Mouse (Mus musculus): ENCODE measurements around the gene Cntfr. TPM values are rescaled to one million over a fixed set of nuclear protein-coding genes. Genes with fewer than 3 reads are reported as not detected.
A peak's percentile ranks its signal among the peaks of the same experiment; 100 is the strongest.

The Cntfr gene
- total RNA-seq, 2 experiments from 2014 or later, result 3.9 to 4.0 TPM

GRCm38 (mm10) chr4:41677006-41677629, 19.8 kb downstream of the Cntfr start:
- peak; percentile 66 for DNase-seq

GRCm38 (mm10) chr4:41676248-41677005, 20.5 kb downstream of the Cntfr start:
- DNase-seq, result no peak

GRCm38 (mm10) chr4:41673186-41673585, 23.7 kb downstream of the Cntfr start:
- no peak for DNase-seq

DNA sequence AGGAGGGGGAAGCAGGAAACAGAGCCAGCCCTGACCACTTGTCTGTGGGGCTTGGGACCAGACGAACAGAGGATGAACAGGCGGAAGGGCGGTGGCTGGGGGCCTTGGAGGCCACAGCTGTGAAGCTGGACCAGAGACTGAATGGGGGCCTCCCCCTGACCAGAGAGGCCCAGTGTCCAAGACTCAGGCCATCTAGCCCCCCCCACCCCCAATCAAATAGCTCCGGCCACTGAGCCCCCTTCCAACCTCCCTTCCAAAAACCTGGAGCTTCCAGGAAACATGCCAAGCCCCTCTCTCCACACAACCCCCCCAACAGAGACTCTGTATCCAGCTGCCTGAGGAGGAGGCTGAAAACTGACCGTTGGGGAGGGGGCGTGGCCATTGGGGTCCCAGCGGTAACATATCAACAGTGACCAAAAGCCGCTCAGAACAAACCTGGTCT, 24.3 kb downstream of the Cntfr start:
- no peak for DNase-seq

- no peak for DNase-seq
These were observed 24.9 kb downstream of the Cntfr start for GRCm38 (mm10) chr4:41671963-41672480.

DNA sequence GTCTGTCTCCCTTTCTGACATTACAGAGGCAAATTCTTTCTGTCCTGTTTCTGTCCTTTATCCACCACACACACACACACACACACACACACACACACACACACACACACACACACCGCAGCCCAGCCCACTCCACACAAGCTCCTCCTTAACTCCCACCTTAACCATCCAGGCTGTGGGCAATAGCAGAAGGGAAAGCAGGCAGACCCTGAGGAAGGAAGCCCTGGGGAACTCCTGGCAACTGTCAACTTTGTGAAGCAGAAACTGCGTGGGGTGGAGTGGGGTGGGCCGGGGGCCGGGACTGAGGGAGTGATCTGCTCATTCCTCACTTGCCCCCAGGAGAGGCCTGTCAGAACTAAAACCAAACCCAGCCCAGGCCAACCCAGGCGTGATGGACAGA, 25.4 kb downstream of the Cntfr start:
- DNase-seq, result no peak

- no peak for DNase-seq
These were observed 26.1 kb downstream of the Cntfr start for GRCm38 (mm10) chr4:41670836-41671235.

GRCm38 (mm10) chr4:41666646-41667045, 30.2 kb downstream of the Cntfr start:
- DNase-seq, result no peak

- no peak for DNase-seq
These were observed 31.7 kb downstream of the Cntfr start for GRCm38 (mm10) chr4:41665009-41665675.

- DNase-seq, result no peak
These were observed 32.4 kb downstream of the Cntfr start for GRCm38 (mm10) chr4:41664533-41664932.

- DNase-seq, result no peak
These were observed 33.3 kb downstream of the Cntfr start for GRCm38 (mm10) chr4:41663614-41664013.

GRCm38 (mm10) chr4:41662723-41663122, 34.2 kb downstream of the Cntfr start:
- DNase-seq, result no peak

DNA sequence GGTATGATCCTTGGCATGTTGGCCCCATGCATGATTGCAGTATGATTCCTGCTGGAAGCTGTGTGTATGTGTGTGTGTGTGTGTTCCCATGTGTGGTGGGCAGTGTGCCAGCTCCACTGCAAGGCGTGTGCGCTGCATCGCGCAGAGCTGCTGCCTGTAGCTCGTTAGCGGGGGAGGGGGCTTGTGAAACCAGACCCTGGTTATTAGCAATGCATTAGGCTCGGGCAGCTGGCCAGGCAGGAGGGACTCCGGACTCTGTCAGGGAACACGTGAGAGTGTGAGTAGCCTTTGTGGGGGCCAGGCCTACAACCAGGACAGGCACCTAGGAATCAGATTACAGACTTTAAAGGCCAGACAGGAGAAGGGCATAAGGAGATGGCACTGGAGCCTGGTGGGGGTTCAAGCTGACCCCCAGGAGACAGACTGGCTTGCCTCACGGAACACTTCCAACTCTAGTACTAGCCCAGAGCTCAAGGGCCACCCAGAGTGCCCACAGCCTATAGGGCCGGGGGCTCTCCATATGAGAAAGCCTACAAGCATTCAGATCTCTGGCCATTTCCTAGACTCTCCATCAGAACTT, 35.9 kb downstream of the Cntfr start:
- DNase-seq, result no peak

DNA sequence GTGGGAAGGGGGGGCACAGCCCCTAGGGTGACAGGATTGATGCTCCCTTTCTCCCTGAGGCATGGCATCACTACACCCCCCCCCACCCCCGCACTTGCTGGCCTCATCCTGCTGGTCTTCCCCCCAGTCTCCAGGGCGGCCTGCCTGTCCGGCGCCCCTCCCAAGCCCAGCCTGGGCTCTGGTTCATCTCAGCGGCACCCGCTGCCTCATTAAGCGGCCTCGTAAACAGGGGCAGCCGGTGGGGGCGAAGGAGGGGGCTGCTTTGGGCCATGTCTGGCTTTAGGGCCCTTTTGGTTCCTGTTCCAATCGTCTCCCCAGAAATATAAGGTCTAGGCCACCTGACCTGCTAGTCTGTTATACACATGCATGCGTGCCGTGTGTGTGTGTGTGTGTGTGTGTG, 37.3 kb downstream of the Cntfr start:
- DNase-seq, result no peak

DNA sequence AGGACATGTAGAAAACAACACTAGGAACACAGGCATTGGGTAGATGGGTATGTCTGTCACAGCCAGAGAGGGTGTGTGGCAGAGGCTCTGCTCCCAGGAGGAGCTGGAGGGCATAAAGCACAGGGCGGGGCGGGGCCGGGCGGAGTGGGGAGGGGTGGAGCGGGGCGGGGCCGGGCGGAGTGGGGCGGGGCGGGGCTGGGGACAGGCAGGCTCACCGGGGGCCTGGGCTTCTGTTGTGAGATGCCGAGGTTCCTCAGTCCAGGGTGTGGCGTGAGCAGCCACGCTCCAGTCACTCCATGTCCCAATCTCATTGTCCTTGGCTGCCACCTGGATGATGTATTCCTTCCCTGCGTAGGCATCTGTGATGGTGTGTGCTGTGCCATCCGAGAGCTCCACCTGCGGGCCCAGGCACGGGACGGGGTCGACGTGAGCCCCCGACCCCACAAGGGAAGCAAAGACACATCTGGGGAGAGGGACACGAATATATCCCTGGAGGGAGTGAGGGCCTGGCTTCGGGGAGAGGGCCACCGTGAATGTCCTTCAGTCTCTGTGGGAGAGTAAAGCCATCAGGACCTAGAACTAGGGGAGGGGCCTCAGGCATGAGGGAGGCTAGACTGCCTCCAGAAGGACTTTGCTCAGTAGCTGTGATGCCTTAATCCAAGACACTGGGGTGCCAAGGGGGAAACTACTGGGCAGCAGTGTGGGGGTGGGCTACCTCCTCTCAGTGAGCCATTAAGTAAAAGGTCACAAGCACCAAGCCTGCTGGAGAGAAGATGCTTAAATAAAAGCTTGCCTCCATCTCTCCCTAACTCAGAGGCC, 38.1 kb downstream of the Cntfr start:
- DNase-seq, result no peak

- DNase-seq, result no peak
These were observed 41.4 kb downstream of the Cntfr start for GRCm38 (mm10) chr4:41655525-41655924.

DNA sequence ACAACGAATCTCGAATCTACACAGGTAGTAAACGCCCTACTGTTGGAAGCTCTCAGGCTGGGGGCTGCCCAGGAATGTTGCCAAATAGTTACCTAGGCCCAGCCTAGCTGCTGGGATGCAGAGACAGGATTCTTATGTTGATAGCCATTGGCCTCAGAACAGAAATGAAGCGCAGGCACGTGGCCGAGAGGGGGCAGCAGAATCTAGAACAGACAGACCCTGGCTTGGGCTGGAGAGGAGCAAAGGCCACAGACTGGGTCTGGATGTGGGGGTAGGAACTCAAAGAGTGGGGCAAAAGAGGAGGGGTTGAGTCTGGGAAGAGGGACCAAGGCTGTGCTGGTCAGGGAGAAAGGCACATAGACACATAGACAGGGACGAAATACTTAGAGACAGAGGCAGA, 42.7 kb downstream of the Cntfr start:
- peak; percentile 79 for DNase-seq

GRCm38 (mm10) chr4:41653730-41654129, 43.2 kb downstream of the Cntfr start:
- no peak for DNase-seq

DNA sequence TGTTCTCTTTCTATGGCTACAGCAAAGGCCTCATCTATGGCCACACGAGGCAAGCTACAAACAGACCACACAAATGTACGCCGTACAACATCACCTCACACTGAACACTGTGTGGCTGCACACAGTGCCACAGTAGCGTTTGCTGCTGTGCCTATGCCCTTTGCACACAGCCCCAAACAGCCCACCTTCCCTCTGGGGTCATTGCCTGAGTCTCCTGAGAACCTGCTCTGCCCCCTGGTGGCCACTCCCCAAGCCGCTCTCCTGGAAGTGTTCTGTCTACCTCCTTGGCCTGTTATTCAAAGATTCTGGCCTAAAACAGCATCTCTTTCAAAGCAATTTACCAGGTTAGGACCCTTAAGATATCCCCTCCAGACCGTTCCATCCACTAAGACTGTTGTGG, 43.6 kb downstream of the Cntfr start:
- peak; percentile 82 for DNase-seq

- no peak for DNase-seq
These were observed 48.3 kb downstream of the Cntfr start for GRCm38 (mm10) chr4:41648627-41649026.

GRCm38 (mm10) chr4:41648157-41648556, 48.7 kb downstream of the Cntfr start:
- no peak for DNase-seq

DNA sequence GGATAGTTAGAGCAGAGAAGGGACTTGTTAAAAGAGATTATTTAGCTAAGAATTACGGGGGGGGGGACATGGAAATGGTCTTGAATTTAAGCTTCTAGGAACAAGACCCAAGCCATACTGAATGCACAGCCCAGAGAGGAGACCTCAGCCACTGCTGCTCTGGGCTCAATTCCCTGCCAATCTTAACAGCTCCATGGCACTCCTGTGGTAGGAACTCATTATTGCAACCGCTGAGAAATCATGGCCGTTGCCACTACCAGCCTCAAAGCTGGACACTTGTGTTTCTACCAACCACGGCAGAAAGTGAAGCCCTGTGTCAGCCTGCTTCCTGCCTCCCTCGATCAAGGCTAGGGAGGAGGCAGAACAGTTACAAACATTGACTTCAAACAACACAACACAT, 51.4 kb downstream of the Cntfr start:
- DNase-seq, result peak; percentile 63

Measured in heart, postnatal 4 days (tissue).